9 mouse cellular contexts compared by ENCODE assay signal in genomic region chr4:104913291-104914129, GRCm38 (mm10). TPM values are rescaled to one million over a fixed set of nuclear protein-coding genes. Genes with fewer than 3 reads are reported as not detected.
DNase-seq lines count a peak whose midpoint lies in the region; ATAC-seq lines count a peak whose summit lies in the region.
"Had no signal": no experiment of that assay in that cellular context is flagged by ENCODE, and none has a peak within 500 bp of the region (broad histone marks: within the 10 kb centered on the region; RNA-seq: fewer than 3 reads in every experiment).

TSS of gene Fyb2 (plus strand) at chr4:104913456.

- no peaks in the 10 kb centered on the region for H3K36me3 ChIP-seq in heart, embryonic 14.5 days (ENCODE audit: control insufficient read depth, insufficient read depth, low read length)
- H3K36me3 ChIP-seq in embryonic facial prominence, embryonic 14.5 days (ENCODE audit: control insufficient read depth, insufficient read depth, low read length): no peaks in the 10 kb centered on the region
- H3K36me3 ChIP-seq in kidney, embryonic 14.5 days (ENCODE audit: control insufficient read depth, insufficient read depth, low read length): no peaks in the 10 kb centered on the region

- no peaks in the 10 kb centered on the region for H3K4me1 ChIP-seq in heart, embryonic 14.5 days (ENCODE audit: control insufficient read depth in 2 of 2, insufficient read depth in 2 of 2, low read length in 2 of 2)
- H3K4me1 ChIP-seq in embryonic facial prominence, embryonic 14.5 days (ENCODE audit: control insufficient read depth, insufficient read depth, low read length): peaks cover 4% of the 10 kb centered on the region; the same call in 1 of the 2 replicates
- no peaks in the 10 kb centered on the region for H3K4me1 ChIP-seq in kidney, embryonic 14.5 days (ENCODE audit: control insufficient read depth, insufficient read depth, low read length)

- H3K27me3 ChIP-seq in heart, embryonic 14.5 days (ENCODE audit: control insufficient read depth, insufficient read depth, low read length): no peaks in the 10 kb centered on the region
- H3K27me3 ChIP-seq in embryonic facial prominence, embryonic 14.5 days (replicated peaks; ENCODE audit: control insufficient read depth, insufficient read depth, low read length): 0 out of 2 replicates have a peak, but pooled peaks cover 10% of the 10 kb centered on the region
- H3K27me3 ChIP-seq in kidney, embryonic 14.5 days (ENCODE audit: control insufficient read depth, insufficient read depth, low read length): peaks cover 4% of the 10 kb centered on the region; the same call in 1 of the 2 replicates

- H3K4me3 ChIP-seq in heart, embryonic 14.5 days (ENCODE audit: control insufficient read depth in 1 of 2, insufficient read depth in 1 of 2, low read depth in 1 of 2, low read length in 2 of 2): peak within 1 kb of the TSS; percentile 6 to 18; a peak in 2 of 4 replicates
- H3K4me3 ChIP-seq in embryonic facial prominence, embryonic 14.5 days (ENCODE audit: low read depth, low read length): peak within 1 kb of the TSS; percentile 14
- peak within 1 kb of the TSS; percentile 29 for H3K4me3 ChIP-seq in kidney, embryonic 14.5 days (ENCODE audit: low read length)

- no peak within 1 kb of the TSS for H3K27ac ChIP-seq in heart, embryonic 14.5 days (replicated peaks in 1 of 2; ENCODE audit: control insufficient read depth in 1 of 2, insufficient read depth in 1 of 2, low read depth in 2 of 2, low read length in 2 of 2)
- no peak within 1 kb of the TSS for H3K27ac ChIP-seq in embryonic facial prominence, embryonic 14.5 days (replicated peaks; ENCODE audit: low read depth, low read length)
- no peak within 1 kb of the TSS for H3K27ac ChIP-seq in kidney, embryonic 14.5 days (ENCODE audit: low read depth, low read length)

- WGBS in heart, embryonic 14.5 days: 23% methylated on average over 23 of the region's 23 CpGs
- WGBS in embryonic facial prominence, embryonic 14.5 days: 17% methylated on average over 23 of the region's 23 CpGs
- WGBS in kidney, embryonic 14.5 days: 21% methylated on average over 23 of the region's 23 CpGs

- no peak within 1 kb of the TSS for H3K9ac ChIP-seq in heart, embryonic 14.5 days (ENCODE audit: low read length)
- H3K9ac ChIP-seq in embryonic facial prominence, embryonic 14.5 days (ENCODE audit: low read depth, low read length): no peak within 1 kb of the TSS
- no peak within 1 kb of the TSS; the same call in 1 of the 2 replicates for H3K9ac ChIP-seq in kidney, embryonic 14.5 days (ENCODE audit: low read depth, low read length)

- no peak for DNase-seq in heart, postnatal 10 days
- no peak for DNase-seq in embryonic facial prominence, embryonic 14.5 days (ENCODE audit: low spot score)
- DNase-seq in lung, postnatal 25 days (ENCODE audit: low spot score): peak; percentile 12
- no peak for DNase-seq in Muller cell, postnatal 12 days (ENCODE audit: inconsistent ontology term)
- no peak for DNase-seq in spleen, adult 12 weeks (ENCODE audit: low spot score)
- DNase-seq in right cerebral cortex, postnatal 4 days: no peak

- H3K9me3 ChIP-seq in heart, embryonic 14.5 days (ENCODE audit: control insufficient read depth, low read length): no peaks in the 10 kb centered on the region
- no peaks in the 10 kb centered on the region for H3K9me3 ChIP-seq in embryonic facial prominence, embryonic 14.5 days (ENCODE audit: control insufficient read depth, low read length)
- H3K9me3 ChIP-seq in kidney, embryonic 14.5 days (ENCODE audit: control insufficient read depth, low read length): no peaks in the 10 kb centered on the region

- H3K4me2 ChIP-seq in heart, embryonic 14.5 days (ENCODE audit: low read length): peak within 1 kb of the TSS; percentile 51
- peak within 1 kb of the TSS; percentile 43 for H3K4me2 ChIP-seq in embryonic facial prominence, embryonic 14.5 days (ENCODE audit: low read depth, low read length)
- H3K4me2 ChIP-seq in kidney, embryonic 14.5 days (replicated peaks; ENCODE audit: low read depth, low read length): peak within 1 kb of the TSS; percentile 32

- ATAC-seq in heart, embryonic 14.5 days (ENCODE audit: insufficient number of reproducible peaks, insufficient read depth, low FRiP score, low read depth): no peak
- ATAC-seq in embryonic facial prominence, embryonic 14.5 days (ENCODE audit: low read depth): no peak; the same call in 1 of the 2 replicates
- ATAC-seq in kidney, embryonic 14.5 days (ENCODE audit: low FRiP score, low TSS enrichment): 0 out of 2 replicates have a peak, but pooled peaks have one; percentile 62

- intact Hi-C loops in heart, postnatal 10 days (cut with DNase I): loop anchor here (5.0 kb wide), 1 partner anchor 89 kb away; no protein-coding TSS in a partner anchor

RNA-seq across cellular contexts. Expression of gene Fyb2, which starts in this region (rescaled TPM):
- not detected in 2 replicates for polyA plus RNA-seq in heart, embryonic 14.5 days (2014; fragmentation: Nextera tagmentation; extraction: Ambion mirVana)
- under 1 TPM in 1 of 2 experiments, not detected in 1; 0.10 TPM for total RNA-seq in heart, postnatal 10 days (2021)
- 0.28 and 0.38 TPM in 2 replicates for polyA plus RNA-seq in embryonic facial prominence, embryonic 14.5 days (2014; fragmentation: Nextera tagmentation; extraction: Ambion mirVana)
- 0.66 and 0.79 TPM in 2 replicates for polyA plus RNA-seq in kidney, embryonic 14.5 days (2014; fragmentation: Nextera tagmentation; extraction: Ambion mirVana)
- total RNA-seq: hematopoietic stem cell, adult 5-6 weeks had no signal

Comparison
In these comparisons a context has a peak if more than half of its experiments do, and no peak if none do; other contexts are left out.
1. Peak in ATAC-seq, H3K4me3 ChIP-seq and H3K4me2 ChIP-seq in kidney, embryonic 14.5 days; RNA of the gene not detected or under 1 TPM.